Mouse (Mus musculus): Measurements from ENCODE around the gene Fcna. TPM values are rescaled to one million over a fixed set of nuclear protein-coding genes. Genes with fewer than 3 reads are reported as not detected.

Fcna gene
- polyA plus RNA-seq, 1 experiment from 2014 or later, result 0.36 TPM

GRCm38 (mm10) chr2:25634046-25634445 lies 6.2 kb upstream of the Fcna start:
- WGBS, result 45% methylated on average over 1 of the region's 1 CpGs
- H3K36me3 ChIP-seq, result no peaks in the 10 kb centered on the region
- H3K27ac ChIP-seq (replicated peaks), result no peak overlapping the region
- H3K4me1 ChIP-seq, result no peaks in the 10 kb centered on the region
- H3K4me3 ChIP-seq, result no peak overlapping the region
- H3K27me3 ChIP-seq (ENCODE audit: low read depth, poor library complexity, severe bottlenecking), result no peaks in the 10 kb centered on the region
- DNase-seq (ENCODE audit: low spot score), result no peak
- no peaks in the 10 kb centered on the region for H3K9me3 ChIP-seq (replicated peaks)

GRCm38 (mm10) chr2:25633616-25634015 lies 5.8 kb upstream of the Fcna start:
- H3K4me3 ChIP-seq, result no peak overlapping the region
- peaks cover 3% of the 10 kb centered on the region for H3K4me1 ChIP-seq
- H3K9me3 ChIP-seq (replicated peaks), result no peaks in the 10 kb centered on the region
- DNase-seq (ENCODE audit: low spot score), result no peak
- WGBS, result 81% methylated on average over 3 of the region's 3 CpGs
- H3K27me3 ChIP-seq (ENCODE audit: low read depth, poor library complexity, severe bottlenecking), result no peaks in the 10 kb centered on the region
- H3K36me3 ChIP-seq, result no peaks in the 10 kb centered on the region
- H3K27ac ChIP-seq (replicated peaks), result no peak overlapping the region

GRCm38 (mm10) chr2:25628738-25629137 lies 908 bp upstream of the Fcna start:
- no peak for DNase-seq (ENCODE audit: low spot score)
- H3K4me1 ChIP-seq, result peaks cover 4% of the 10 kb centered on the region
- 0 out of 2 replicates have a peak, but pooled peaks cover 4% of the 10 kb centered on the region for H3K27me3 ChIP-seq (ENCODE audit: low read depth, poor library complexity, severe bottlenecking)
- 48% methylated on average over 4 of the region's 4 CpGs for WGBS
- H3K36me3 ChIP-seq, result no peaks in the 10 kb centered on the region
- H3K9me3 ChIP-seq (replicated peaks), result no peaks in the 10 kb centered on the region
- H3K27ac ChIP-seq (replicated peaks), result 0 out of 2 replicates have a peak overlapping the region, but pooled peaks have one; percentile 13
- no peak overlapping the region for H3K4me3 ChIP-seq

DNA sequence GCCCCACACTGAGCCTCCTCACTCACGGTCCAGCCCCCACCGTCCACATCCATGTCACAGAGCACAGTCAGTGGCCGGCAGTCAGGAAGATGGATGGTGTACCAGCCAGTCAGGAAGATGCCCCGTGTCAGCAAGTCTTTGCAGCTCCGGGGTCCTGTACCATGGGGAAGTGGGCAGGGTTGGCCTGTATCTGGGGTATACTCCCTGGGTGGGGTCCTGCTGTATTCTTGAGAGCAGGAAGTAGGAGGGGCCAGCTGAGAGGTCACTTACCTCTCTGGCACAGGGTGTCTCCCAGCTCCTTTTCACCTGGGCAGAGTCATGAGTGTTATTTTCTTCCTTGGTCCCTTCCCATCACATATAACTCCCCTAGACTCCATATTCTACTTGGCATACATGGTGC lies 1.8 kb downstream of the Fcna start:
- H3K4me3 ChIP-seq, result no peak overlapping the region
- DNase-seq (ENCODE audit: low spot score), result no peak
- 0 out of 2 replicates have a peak, but pooled peaks cover 10% of the 10 kb centered on the region for H3K27me3 ChIP-seq (ENCODE audit: low read depth, poor library complexity, severe bottlenecking)
- no peaks in the 10 kb centered on the region for H3K36me3 ChIP-seq
- 84% methylated on average over 5 of the region's 5 CpGs for WGBS
- peaks cover 14% of the 10 kb centered on the region for H3K4me1 ChIP-seq
- no peak overlapping the region for H3K27ac ChIP-seq (replicated peaks)
- no peaks in the 10 kb centered on the region for H3K9me3 ChIP-seq (replicated peaks)

DNA sequence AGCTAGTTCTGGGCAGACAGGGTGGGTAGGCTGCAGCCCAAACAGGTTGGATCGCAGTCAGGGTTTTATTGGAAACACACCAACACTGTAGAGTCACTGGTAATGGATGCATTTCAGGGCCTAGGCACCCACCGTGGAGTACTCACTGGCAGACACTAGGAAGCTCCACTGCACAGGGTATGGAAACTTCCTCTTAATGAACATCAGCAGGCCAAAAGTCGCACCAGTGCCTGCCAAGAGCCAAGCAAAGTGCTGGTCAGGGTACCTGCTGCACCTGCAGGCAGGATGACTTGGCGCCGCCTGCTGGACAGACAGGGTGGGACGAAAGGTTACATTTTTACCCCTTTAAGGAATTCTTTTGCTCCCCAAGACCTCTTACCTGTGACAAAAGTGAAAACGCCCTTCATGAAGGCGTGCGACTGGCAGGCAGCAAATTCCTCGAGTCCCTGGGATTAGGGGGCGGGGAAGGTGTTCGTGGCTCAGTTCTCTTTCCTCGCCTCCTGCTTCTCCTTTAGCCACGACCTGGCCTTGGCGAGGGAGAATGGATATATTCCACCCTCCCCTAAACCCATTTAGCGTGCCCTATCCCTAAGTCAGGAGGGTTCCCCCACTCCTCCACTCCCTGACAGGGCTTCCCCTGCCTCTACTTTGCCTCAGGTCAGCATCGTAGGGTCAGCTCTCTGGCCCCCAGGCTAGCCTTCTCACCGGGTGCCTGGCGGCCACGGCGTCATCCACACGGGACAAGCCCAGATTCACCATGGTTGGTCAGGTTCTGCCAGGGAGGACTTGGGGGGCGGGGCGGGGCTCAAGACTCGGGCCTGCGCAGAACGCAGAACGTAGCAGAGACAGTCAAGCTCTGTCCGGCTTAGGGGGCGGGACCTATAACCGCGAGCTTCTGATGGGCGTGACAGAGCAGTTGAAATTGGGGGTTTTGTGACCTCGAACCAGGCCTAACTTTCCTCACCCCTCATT lies 6.3 kb downstream of the Fcna start, which contains the start of gene Tmem141:
Gene Tmem141, minus strand, starts transcription at position 777 of the 972 bp plus-strand sequence.
- Histone ChIP-seq H3K9me3 (replicated peaks) (no peaks in the 10 kb centered on the region), H3K27me3 (ENCODE audit: low read depth, poor library complexity, severe bottlenecking) (peaks cover 49% of the 10 kb centered on the region), H3K36me3 (no peaks in the 10 kb centered on the region), H3K4me1 (peaks cover 12% of the 10 kb centered on the region), H3K4me3 (peak within 1 kb of the TSS; percentile 60), H3K27ac (replicated peaks) (peak within 1 kb of the TSS; percentile 79)
- peak; percentile 84 for DNase-seq (ENCODE audit: low spot score)
- WGBS, result 6% methylated on average over 34 of the region's 34 CpGs

DNA sequence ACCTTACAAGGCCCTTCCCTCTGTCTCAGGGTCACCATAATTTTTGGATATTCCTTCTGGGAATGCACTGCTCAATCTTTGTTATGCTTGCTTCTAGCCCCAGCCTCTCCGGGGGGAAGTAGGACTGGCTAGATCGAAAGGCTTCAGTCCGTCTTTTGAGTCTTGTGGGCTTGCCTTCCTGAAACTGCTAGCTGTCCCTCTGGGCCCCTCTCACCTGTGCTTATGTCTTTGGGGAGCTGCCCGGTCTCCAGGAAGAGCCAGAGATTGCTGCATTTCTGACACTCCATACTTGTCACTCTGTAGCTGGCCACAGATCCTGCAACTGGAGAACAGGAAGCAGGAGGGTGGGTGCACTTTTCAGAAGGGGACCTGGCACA lies 7.0 kb downstream of the Fcna start:
- Histone ChIP-seq H3K4me3 (peak overlapping the region; percentile 60; the same call in 1 of the 2 replicates), H3K9me3 (replicated peaks) (no peaks in the 10 kb centered on the region), H3K36me3 (no peaks in the 10 kb centered on the region), H3K27me3 (ENCODE audit: low read depth, poor library complexity, severe bottlenecking) (peaks cover 56% of the 10 kb centered on the region), H3K27ac (replicated peaks) (no peak overlapping the region), H3K4me1 (peaks cover 17% of the 10 kb centered on the region)
- 91% methylated on average over 4 of the region's 4 CpGs for WGBS
- DNase-seq (ENCODE audit: low spot score), result no peak

GRCm38 (mm10) chr2:25620386-25620785 lies 7.4 kb downstream of the Fcna start:
- Histone ChIP-seq H3K9me3 (replicated peaks) (no peaks in the 10 kb centered on the region), H3K36me3 (no peaks in the 10 kb centered on the region), H3K27ac (replicated peaks) (no peak overlapping the region), H3K4me1 (peaks cover 17% of the 10 kb centered on the region), H3K4me3 (no peak overlapping the region), H3K27me3 (ENCODE audit: low read depth, poor library complexity, severe bottlenecking) (peaks cover 60% of the 10 kb centered on the region)
- no peak for DNase-seq (ENCODE audit: low spot score)
- WGBS, result 81% methylated on average over 6 of the region's 6 CpGs

DNA sequence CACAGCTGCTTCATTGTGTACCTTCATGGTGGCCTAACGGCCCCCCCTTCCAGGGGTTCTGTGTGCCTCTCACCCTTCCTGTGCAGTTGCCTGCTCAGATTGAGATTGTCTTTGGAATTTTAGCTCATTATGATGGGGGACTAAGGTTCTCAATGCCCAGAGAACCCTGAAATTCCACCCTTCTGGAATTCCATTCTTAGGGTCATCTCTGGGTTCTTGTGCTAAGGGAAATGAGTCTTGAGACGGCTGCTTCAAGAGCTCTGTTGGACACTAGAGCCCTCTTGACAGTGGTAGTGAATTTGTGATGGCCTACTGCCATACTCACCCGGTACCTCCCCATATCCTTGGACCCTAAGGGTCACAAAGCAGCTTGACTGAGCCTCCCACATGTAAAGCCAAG lies 10.3 kb downstream of the Fcna start, which contains the start of gene Ccdc183:
Gene Ccdc183, minus strand, starts transcription at position 101 of the 400 bp plus-strand sequence.
- no peak within 1 kb of the TSS for H3K27ac ChIP-seq (replicated peaks)
- no peak within 1 kb of the TSS for H3K4me3 ChIP-seq
- peaks cover 17% of the 10 kb centered on the region for H3K4me1 ChIP-seq
- H3K9me3 ChIP-seq (replicated peaks), result no peaks in the 10 kb centered on the region
- no peak for DNase-seq (ENCODE audit: low spot score)
- 86% methylated on average over 3 of the region's 3 CpGs for WGBS
- H3K36me3 ChIP-seq, result no peaks in the 10 kb centered on the region
- peaks cover 83% of the 10 kb centered on the region for H3K27me3 ChIP-seq (ENCODE audit: low read depth, poor library complexity, severe bottlenecking)

- H3K4me3 ChIP-seq, result no peak overlapping the region
- no peak overlapping the region for H3K27ac ChIP-seq (replicated peaks)
- DNase-seq (ENCODE audit: low spot score), result no peak
- H3K4me1 ChIP-seq, result peaks cover 10% of the 10 kb centered on the region
- H3K36me3 ChIP-seq, result no peaks in the 10 kb centered on the region
- WGBS, result 20% methylated on average over 22 of the region's 22 CpGs
- peaks cover 93% of the 10 kb centered on the region for H3K27me3 ChIP-seq (ENCODE audit: low read depth, poor library complexity, severe bottlenecking)
- H3K9me3 ChIP-seq (replicated peaks), result no peaks in the 10 kb centered on the region
Measured at GRCm38 (mm10) chr2:25616398-25616797, 11.4 kb downstream of the Fcna start.

DNA sequence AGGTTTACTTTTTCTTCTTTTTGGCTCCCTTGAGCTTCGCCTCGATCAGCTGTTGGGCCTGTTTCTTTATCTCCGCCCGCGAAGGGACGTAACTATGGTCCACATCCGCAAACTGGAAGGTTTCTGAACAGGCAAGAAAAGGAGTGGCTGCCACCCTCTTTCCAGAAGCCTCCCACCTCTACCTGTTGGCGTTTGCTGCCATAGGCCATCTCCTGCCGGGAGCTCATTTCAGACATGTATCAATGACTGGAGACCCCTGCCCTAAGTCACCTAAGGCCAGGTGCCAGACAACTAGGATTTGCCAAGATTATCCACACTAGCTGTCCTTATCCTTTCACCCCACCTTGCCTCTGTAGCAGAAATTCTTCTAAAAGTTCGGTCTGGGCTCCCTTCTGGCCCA lies 19.2 kb downstream of the Fcna start:
- H3K36me3 ChIP-seq, result peaks cover 16% of the 10 kb centered on the region
- WGBS, result 77% methylated on average over 10 of the region's 10 CpGs
- no peaks in the 10 kb centered on the region for H3K9me3 ChIP-seq (replicated peaks)
- H3K4me3 ChIP-seq, result peak overlapping the region; percentile 99
- H3K4me1 ChIP-seq, result peaks cover 26% of the 10 kb centered on the region
- DNase-seq (ENCODE audit: low spot score), result no peak
- peak overlapping the region; percentile 96 for H3K27ac ChIP-seq (replicated peaks)
- peaks cover 50% of the 10 kb centered on the region for H3K27me3 ChIP-seq (ENCODE audit: low read depth, poor library complexity, severe bottlenecking)

DNA sequence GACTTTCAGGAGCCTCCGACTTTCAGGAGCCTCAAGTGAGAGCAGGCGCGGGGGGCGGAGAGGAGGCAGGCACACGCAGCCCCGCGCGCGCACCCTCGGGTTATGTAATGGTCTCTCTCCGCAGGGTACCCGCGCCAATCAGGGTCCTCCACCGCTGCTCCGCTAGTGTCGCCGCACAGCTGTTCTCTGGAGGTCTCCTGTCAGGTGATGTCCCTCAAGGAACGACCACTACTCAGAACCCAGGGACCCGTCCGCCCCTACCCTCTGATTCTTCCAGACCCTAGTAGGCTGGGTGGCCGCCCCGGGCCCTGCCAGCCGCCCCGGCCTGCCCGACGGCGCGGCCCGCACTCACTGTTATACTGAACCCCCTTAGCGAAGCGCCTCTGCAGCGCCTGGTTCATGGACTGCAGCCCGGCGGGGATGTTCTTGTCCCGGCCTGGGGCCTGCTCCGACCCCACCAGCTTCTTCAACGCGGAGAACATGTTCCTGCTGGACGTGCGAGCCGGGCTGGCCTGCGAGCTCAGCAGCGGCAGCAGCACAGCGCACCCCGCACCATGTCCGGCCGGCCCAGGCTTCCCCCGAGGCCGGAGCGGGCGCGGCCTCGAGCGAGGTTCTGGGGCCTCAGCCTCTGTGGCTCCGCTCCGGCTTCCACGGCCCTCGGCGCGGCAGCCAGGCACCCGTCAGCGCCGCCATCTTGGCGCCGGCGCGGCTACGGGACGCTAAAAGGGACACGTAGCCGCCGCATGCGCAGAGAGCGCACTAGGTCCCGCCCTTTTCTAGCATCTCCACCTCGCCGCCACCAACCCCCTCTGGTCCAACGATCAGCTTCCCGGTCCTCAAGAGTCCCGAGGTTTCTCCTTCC lies 19.8 kb downstream of the Fcna start, which contains the start of gene Rabl6:
Gene Rabl6, minus strand, starts transcription at position 761 of the 862 bp plus-strand sequence.
- under 1% methylated on average over 80 of the region's 80 CpGs for WGBS
- H3K4me1 ChIP-seq, result peaks cover 26% of the 10 kb centered on the region
- peak within 1 kb of the TSS; percentile 96 for H3K27ac ChIP-seq (replicated peaks)

DNA sequence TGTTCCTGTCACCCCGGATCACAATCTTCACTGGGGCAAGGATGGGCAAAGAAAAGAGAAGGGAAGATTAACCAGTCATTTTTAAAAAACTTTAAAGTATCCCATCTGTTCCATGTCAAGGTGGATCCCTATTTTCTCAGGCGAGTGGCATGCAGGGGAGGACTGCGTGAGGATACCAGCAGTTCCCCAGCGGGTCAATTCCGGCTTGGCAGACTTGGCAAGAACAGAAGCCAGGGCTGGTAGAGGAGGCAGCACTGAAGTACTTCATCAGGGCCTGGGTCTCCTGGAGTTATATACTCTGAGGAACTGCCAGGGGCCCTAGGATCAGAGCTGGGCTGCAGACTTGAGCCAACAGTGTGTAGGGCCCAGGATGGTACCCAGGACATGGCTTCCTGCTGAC lies 25.3 kb downstream of the Fcna start:
- no peak overlapping the region for H3K27ac ChIP-seq (replicated peaks)
- no peak overlapping the region for H3K4me3 ChIP-seq
- 96% methylated on average over 5 of the region's 5 CpGs for WGBS
- H3K36me3 ChIP-seq, result peaks cover 78% of the 10 kb centered on the region
- H3K9me3 ChIP-seq (replicated peaks), result no peaks in the 10 kb centered on the region
- peaks cover 17% of the 10 kb centered on the region for H3K4me1 ChIP-seq
- no peaks in the 10 kb centered on the region for H3K27me3 ChIP-seq (ENCODE audit: low read depth, poor library complexity, severe bottlenecking)
- no peak for DNase-seq (ENCODE audit: low spot score)

More for the DNA sequence above, 19.8 kb downstream of the Fcna start, which contains the start of gene Rabl6:
- Histone ChIP-seq H3K4me3 (peak within 1 kb of the TSS; percentile 99), H3K27me3 (ENCODE audit: low read depth, poor library complexity, severe bottlenecking) (peaks cover 43% of the 10 kb centered on the region), H3K9me3 (replicated peaks) (no peaks in the 10 kb centered on the region), H3K36me3 (peaks cover 23% of the 10 kb centered on the region)
- peak; percentile 88 for DNase-seq (ENCODE audit: low spot score)
